Mouse (Mus musculus) testis, postnatal 10 days (tissue): ENCODE results near the gene Gm6502.
"Not testable (repeated sequence)": the region's sequence is repeated elsewhere in the genome, so short reads cannot be mapped to it uniquely, and the experiment has no call there.

Source experiments
- DNase-seq: peaks from one replicate; pipeline ENCODE4 v3.0.0; 2021; ENCODE audit warnings: low spot score

Gm6502 gene

GRCm38 (mm10) chr5:94314135-94314534 lies at the start of gene Gm6502:
Gene Gm6502 (plus strand): TSS chr5:94314435.
- not testable (repeated sequence) for DNase-seq

GRCm38 (mm10) chr5:94306696-94307095 lies 7.5 kb upstream of the Gm6502 start, which contains the start of gene A430089I19Rik:
Gene A430089I19Rik (minus strand): TSS chr5:94306796.
- not testable (repeated sequence) for DNase-seq

- not testable (repeated sequence) for DNase-seq
These were observed 25.2 kb downstream of the Gm6502 start, which contains the start of gene AA792892 for GRCm38 (mm10) chr5:94339449-94339848. Gene AA792892 (plus strand): TSS chr5:94339749.
